Mouse (Mus musculus) heart, embryonic 14.5 days (tissue): ENCODE results near the gene Eepd1. TPM values are rescaled to one million over a fixed set of nuclear protein-coding genes. Genes with fewer than 3 reads are reported as not detected.
A peak's percentile ranks its signal among the peaks of the same experiment; 100 is the strongest.

ENCODE experiments used
- ATAC-seq: fragments of 200-750 bp; cut with Nextera tagmentation; 2 replicates; pipeline ENCODE4 v1.8.0; 2017; ENCODE audit warnings: low read depth, moderate TSS enrichment; ENCODE audit not compliant: insufficient number of reproducible peaks, insufficient read depth, low FRiP score
- H3K27ac ChIP-seq, 2 experiments: fragments of 200-500 bp in 1 of 2; fragments of 300-500 bp in 1 of 2; sonication (generic) in 1 of 2; replicated peaks in 1 of 2; 2 replicates each; pipeline ENCODE4 v1.5.1; 2012 to 2014; ENCODE audit warnings: low read depth in 2 of 2, low read length in 2 of 2, control low read depth in 1 of 2, mild to moderate bottlenecking in 1 of 2, mixed read lengths in 1 of 2; ENCODE audit not compliant: control insufficient read depth in 1 of 2, insufficient read depth in 1 of 2
- H3K27me3 ChIP-seq: fragments of 300-500 bp; sonication (generic); 2 replicates; pipeline ENCODE4 v1.6.1; 2014; ENCODE audit warnings: mild to moderate bottlenecking, low read length, control low read depth; ENCODE audit not compliant: control insufficient read depth, insufficient read depth
- H3K36me3 ChIP-seq: fragments of 300-500 bp; sonication (generic); 2 replicates; pipeline ENCODE4 v1.6.1; 2014; ENCODE audit warnings: mild to moderate bottlenecking, control low read depth, low read length, mixed read lengths; ENCODE audit not compliant: control insufficient read depth, insufficient read depth
- H3K4me1 ChIP-seq, 2 experiments: fragments of 200-500 bp in 1 of 2; fragments of 300-500 bp in 1 of 2; sonication (generic) in 1 of 2; 2 replicates each; pipeline ENCODE4 v1.6.1; 2012 to 2014; ENCODE audit warnings: low read length in 2 of 2, control low read depth in 1 of 2, mixed read lengths in 1 of 2; ENCODE audit not compliant: control insufficient read depth in 2 of 2, insufficient read depth in 2 of 2
- H3K4me2 ChIP-seq: fragments of 300-500 bp; sonication (generic); 2 replicates; pipeline ENCODE4 v1.6.1; 2014; ENCODE audit warnings: mild to moderate bottlenecking, low read length
- H3K4me3 ChIP-seq, 2 experiments: fragments of 200-500 bp in 1 of 2; fragments of 300-500 bp in 1 of 2; sonication (generic) in 1 of 2; 2 replicates each; pipeline ENCODE4 v1.5.1; 2012 to 2014; ENCODE audit warnings: low read length in 2 of 2, mild to moderate bottlenecking in 2 of 2, control low read depth in 1 of 2, low read depth in 1 of 2, moderate library complexity in 1 of 2; ENCODE audit not compliant: control insufficient read depth in 1 of 2, insufficient read depth in 1 of 2
- H3K9ac ChIP-seq: fragments of 300-500 bp; sonication (generic); 2 replicates; pipeline ENCODE4 v1.6.1; 2014; ENCODE audit warnings: mild to moderate bottlenecking, low read length
- H3K9me3 ChIP-seq: fragments of 300-500 bp; sonication (generic); 2 replicates; pipeline ENCODE4 v1.6.1; 2016; ENCODE audit warnings: low read length, control low read depth; ENCODE audit not compliant: control insufficient read depth
- WGBS: fragments of 180-500 bp; shearing (Covaris S2); extraction: QIAGEN DNeasy Blood & Tissue Kit; methylation state at CpG from one replicate; pipeline ENCODE4 v1.1.7; 2014; 5-methylcytosine and 5-hydroxymethylcytosine counted together
- polyA plus RNA-seq: library from polyadenylated mRNA; unstranded; fragments of >200 nt; fragmentation: Nextera tagmentation; extraction: Ambion mirVana; gene quantifications from 2 replicates; pipeline ENCODE4 v1.2.1, GENCODE M21; 2014

Eepd1 gene
- polyA plus RNA-seq, 1 experiment from 2014 or later: 20.8 TPM

DNA sequence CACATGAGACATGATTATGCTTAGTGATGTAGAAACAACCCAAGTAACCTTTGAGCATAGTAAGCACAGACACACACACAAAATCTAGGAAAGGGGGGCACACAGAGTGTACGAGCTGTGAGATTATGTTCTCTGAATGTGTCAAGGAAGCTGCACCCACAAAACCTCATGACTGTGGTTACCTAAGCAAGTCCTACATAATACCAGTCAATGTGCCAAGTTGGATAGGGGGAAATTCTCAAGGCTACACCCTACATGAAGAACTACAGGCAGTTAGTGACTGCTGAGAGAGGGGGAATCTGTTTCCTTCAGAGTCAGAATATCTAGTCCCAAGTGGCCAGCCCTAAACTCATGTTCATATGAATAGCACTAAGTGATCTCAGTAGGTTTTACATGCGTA lies 58.1 kb downstream of the Eepd1 start:
- no peaks in the 10 kb centered on the region for H3K36me3 ChIP-seq
- no peak overlapping the region for H3K4me3 ChIP-seq
- no peak overlapping the region for H3K9ac ChIP-seq
- 99% methylated on average over 2 of the region's 2 CpGs for WGBS
- no peaks in the 10 kb centered on the region for H3K9me3 ChIP-seq
- ATAC-seq: no peak
- no peak overlapping the region for H3K27ac ChIP-seq
- no peak overlapping the region for H3K4me2 ChIP-seq
- no peaks in the 10 kb centered on the region for H3K27me3 ChIP-seq
- peaks cover 4 to 32% of the 10 kb centered on the region in 2 experiments for H3K4me1 ChIP-seq

DNA sequence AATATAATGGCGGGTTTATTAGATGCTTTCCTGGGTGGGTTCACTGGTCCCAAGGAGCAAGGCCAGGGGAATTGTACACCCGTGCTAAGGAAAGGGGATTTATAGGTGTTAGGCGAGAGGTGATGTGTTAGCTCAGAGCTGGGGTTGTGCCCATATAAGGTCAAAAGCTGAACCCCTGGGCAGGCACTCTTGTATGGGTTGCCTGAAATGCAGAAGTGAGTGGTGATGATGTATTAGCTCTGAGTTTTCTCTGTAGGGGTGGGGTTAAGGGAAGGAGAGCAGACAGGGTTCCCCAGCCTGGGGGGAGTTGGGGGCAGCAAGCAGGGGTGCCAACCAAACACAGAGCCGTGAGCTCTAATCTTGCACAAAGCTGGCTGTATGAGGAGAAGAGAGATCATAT lies 60.0 kb downstream of the Eepd1 start:
- no peak overlapping the region for H3K4me2 ChIP-seq
- H3K27me3 ChIP-seq: no peaks in the 10 kb centered on the region
- 64% methylated on average over 4 of the region's 4 CpGs for WGBS
- no peak for ATAC-seq
- no peaks in the 10 kb centered on the region for H3K36me3 ChIP-seq
- H3K9ac ChIP-seq: no peak overlapping the region
- no peaks in the 10 kb centered on the region for H3K9me3 ChIP-seq
- H3K4me1 ChIP-seq: peaks cover 4 to 31% of the 10 kb centered on the region in 2 experiments
- H3K27ac ChIP-seq: no peak overlapping the region
- H3K4me3 ChIP-seq: no peak overlapping the region

GRCm38 (mm10) chr9:25545212-25545611 lies 63.9 kb downstream of the Eepd1 start:
- no peak for ATAC-seq
- no peak overlapping the region for H3K9ac ChIP-seq
- WGBS: 66% methylated on average over 2 of the region's 2 CpGs
- no peaks in the 10 kb centered on the region for H3K9me3 ChIP-seq
- H3K4me3 ChIP-seq: no peak overlapping the region
- no peak overlapping the region for H3K4me2 ChIP-seq
- H3K27ac ChIP-seq: no peak overlapping the region
- no peaks in the 10 kb centered on the region for H3K36me3 ChIP-seq
- H3K4me1 ChIP-seq: peaks cover 8 to 38% of the 10 kb centered on the region in 2 experiments
- H3K27me3 ChIP-seq: no peaks in the 10 kb centered on the region

DNA sequence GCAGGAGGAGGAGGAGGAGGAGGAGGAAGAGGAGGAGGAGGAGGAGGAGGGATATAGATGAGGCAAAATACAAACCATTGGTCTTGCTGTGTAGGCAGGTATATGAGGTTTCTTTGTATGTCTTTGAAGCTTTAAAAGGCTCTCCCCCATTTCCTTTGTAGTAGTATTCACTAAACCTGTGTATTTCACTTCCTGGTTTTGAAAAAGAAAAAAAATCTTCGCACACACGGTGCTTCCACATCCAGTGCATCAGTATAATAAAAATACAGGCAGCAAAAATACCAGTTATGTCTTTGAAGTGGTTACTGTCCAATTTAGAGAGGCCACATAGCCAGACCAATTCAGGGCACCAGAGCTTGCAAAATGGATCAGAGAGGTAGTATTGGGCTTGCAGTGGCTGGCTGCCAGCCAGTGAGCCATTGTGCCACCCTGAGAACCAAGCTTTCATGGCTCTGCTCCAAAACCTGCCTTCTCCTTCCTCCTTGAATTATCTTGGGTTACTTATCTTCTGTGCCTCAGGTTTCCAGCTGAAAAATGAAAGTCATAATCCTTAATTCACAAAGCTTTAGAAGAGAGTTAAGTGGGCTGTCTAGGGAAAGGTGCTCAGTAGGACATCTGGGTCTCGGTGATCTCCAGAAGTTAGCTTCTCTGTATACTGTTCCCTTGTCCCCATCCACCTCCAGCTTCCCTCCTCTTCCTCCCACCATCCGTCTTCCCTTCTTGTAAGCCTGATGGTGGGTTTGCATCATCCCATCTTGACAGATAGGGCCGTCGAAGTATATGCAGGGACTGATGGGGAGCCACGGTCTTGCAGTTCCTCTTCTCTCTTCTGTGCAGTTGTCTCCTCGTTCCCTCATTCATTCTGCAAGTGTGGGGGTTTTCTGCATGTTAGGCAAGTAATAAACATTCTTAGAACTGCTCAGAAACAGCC lies 68.0 kb downstream of the Eepd1 start:
- Histone ChIP-seq H3K27ac (no peak overlapping the region), H3K4me2 (no peak overlapping the region), H3K27me3 (no peaks in the 10 kb centered on the region), H3K36me3 (no peaks in the 10 kb centered on the region), H3K9me3 (no peaks in the 10 kb centered on the region), H3K4me3 (no peak overlapping the region), H3K4me1 (peaks cover 12 to 33% of the 10 kb centered on the region in 2 experiments), H3K9ac (no peak overlapping the region)
- WGBS: 81% methylated on average over 8 of the region's 8 CpGs
- ATAC-seq: no peak

GRCm38 (mm10) chr9:25550196-25550595 lies 68.8 kb downstream of the Eepd1 start:
- no peak overlapping the region for H3K27ac ChIP-seq
- H3K9ac ChIP-seq: no peak overlapping the region
- H3K27me3 ChIP-seq: no peaks in the 10 kb centered on the region
- H3K4me2 ChIP-seq: no peak overlapping the region
- ATAC-seq: no peak
- peaks cover 13 to 38% of the 10 kb centered on the region in 2 experiments for H3K4me1 ChIP-seq
- H3K36me3 ChIP-seq: no peaks in the 10 kb centered on the region
- WGBS: 83% methylated on average over 7 of the region's 7 CpGs
- H3K4me3 ChIP-seq: no peak overlapping the region
- H3K9me3 ChIP-seq: no peaks in the 10 kb centered on the region

- 33% methylated on average over 2 of the region's 2 CpGs for WGBS
- no peaks in the 10 kb centered on the region for H3K36me3 ChIP-seq
- H3K4me3 ChIP-seq: no peak overlapping the region
- H3K4me1 ChIP-seq: peaks cover 13 to 33% of the 10 kb centered on the region in 2 experiments
- no peak overlapping the region for H3K9ac ChIP-seq
- no peaks in the 10 kb centered on the region for H3K27me3 ChIP-seq
- H3K27ac ChIP-seq: no peak overlapping the region
- no peak overlapping the region for H3K4me2 ChIP-seq
- no peaks in the 10 kb centered on the region for H3K9me3 ChIP-seq
- peak; percentile 43; the same call in 1 of the 2 replicates for ATAC-seq
Measured at GRCm38 (mm10) chr9:25552532-25552931, 71.2 kb downstream of the Eepd1 start.

DNA sequence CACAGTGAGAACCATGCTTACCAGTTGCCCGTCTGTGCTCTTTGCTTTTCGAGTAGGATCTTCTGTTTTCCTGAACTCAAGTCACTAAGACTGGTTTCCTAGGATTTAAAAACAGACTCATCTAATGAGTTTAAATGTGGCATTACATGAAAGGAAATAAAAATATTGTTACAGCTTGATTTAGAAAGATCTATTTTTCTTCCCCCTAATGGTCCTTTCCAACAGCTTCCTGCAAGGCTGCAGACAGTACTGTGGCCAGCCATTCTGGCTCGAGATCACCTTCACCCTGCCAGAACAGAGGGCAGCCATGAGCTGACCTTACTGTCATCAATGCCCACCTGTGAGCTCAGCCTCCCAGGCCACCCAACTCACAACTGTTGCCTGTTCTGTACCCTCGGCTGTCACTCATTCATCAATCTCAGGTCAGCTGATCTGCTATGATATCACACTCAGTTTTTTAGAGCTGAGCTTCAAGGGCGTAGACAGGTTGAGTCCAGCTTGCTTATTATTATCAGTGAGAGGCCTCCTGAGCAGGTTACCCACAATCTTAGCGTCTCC lies 73.0 kb downstream of the Eepd1 start:
- Histone ChIP-seq H3K9me3 (no peaks in the 10 kb centered on the region), H3K4me3 (no peak overlapping the region), H3K4me1 (peaks cover 12 to 31% of the 10 kb centered on the region in 2 experiments), H3K27ac (peak overlapping the region in 1 of 2 experiments; percentile 18; a peak in 1 of 4 replicates), H3K9ac (no peak overlapping the region), H3K27me3 (no peaks in the 10 kb centered on the region), H3K4me2 (no peak overlapping the region), H3K36me3 (no peaks in the 10 kb centered on the region)
- 48% methylated on average over 6 of the region's 6 CpGs for WGBS
- ATAC-seq: no peak
